Mouse (Mus musculus) G1E-ER4 (cell line): ENCODE results near the gene Cenps. TPM values are rescaled to one million over a fixed set of nuclear protein-coding genes. Genes with fewer than 3 reads are reported as not detected.

ENCODE experiments used
- GATA1 ChIP-seq: IDR thresholded peaks from one replicate; pipeline ENCODE4 v1.8.0; 2012; ENCODE audit warnings: low read length, inconsistent platforms
- polyA plus RNA-seq: library from polyadenylated mRNA; stranded (reverse); fragments of >175 nt; gene quantifications from 2 replicates; pipeline ENCODE4 v1.2.3, GENCODE M21; 2012

Gene Cenps
- polyA plus RNA-seq, 1 experiment: 34.1 TPM

- TF ChIP-seq GATA1: no peak
Measured at GRCm38 (mm10) chr4:149164150-149164549, 26.7 kb upstream of the Cenps start.

GRCm38 (mm10) chr4:149163196-149163595, 25.8 kb upstream of the Cenps start:
- no peak for TF ChIP-seq GATA1

DNA sequence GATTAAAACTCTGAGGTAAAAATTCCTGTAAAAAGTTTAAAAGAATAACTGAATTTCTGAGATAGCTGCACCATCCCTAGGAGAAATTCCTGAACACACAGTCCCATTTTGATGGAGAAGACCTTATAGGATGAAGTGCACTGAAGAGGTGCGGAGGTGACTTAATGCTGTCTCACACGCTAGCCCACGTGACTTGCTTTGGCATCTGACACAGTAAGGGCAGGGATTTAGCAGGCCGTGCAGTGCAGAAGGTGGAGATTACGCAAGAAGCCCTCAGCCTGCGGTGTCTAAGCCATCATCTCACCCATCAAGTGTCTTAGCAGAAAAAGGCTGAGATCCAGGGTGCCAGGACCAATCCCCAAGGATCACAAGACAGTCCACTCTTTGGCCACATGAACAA, 23.7 kb upstream of the Cenps start:
- no peak for TF ChIP-seq GATA1

DNA sequence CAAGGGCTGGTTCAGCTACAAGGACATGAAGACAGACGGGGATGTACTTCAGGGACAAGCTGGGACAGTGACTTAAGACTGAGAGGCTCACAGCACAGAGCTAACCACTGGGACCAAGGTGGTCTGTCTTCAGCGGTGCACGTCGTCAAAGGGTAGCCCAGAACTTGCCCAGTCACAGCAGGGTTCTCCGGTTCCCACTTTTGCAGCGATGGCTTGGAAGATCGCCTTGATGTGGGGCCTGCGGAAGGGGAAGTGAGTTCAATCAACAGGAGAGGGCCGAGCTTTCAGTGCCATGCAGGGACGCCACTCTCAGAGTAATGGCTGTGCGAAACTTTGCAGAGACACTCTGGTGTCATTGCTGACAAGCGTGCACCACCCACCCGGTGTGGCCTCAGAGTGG, 22.5 kb upstream of the Cenps start:
- TF ChIP-seq GATA1: no peak

DNA sequence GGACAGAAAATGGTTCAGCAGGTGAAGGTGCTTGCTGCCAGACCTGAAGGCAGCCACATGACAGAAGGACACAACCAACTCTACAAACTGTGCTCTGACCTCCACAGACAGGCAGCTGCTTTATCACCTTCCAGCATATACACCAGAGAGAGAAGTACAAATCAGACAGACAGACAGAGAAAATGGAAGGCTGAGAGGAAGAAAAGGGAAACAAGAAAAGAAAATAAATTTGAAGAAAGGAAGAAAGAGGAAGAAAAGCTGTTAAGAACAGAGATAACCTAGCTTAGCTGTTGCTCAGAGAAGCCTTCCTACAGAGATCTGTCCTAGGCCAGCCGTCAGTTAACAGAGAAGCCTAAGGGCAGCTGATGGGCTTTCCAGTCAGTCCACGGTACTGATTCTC, 21.8 kb upstream of the Cenps start:
- TF ChIP-seq GATA1: no peak

DNA sequence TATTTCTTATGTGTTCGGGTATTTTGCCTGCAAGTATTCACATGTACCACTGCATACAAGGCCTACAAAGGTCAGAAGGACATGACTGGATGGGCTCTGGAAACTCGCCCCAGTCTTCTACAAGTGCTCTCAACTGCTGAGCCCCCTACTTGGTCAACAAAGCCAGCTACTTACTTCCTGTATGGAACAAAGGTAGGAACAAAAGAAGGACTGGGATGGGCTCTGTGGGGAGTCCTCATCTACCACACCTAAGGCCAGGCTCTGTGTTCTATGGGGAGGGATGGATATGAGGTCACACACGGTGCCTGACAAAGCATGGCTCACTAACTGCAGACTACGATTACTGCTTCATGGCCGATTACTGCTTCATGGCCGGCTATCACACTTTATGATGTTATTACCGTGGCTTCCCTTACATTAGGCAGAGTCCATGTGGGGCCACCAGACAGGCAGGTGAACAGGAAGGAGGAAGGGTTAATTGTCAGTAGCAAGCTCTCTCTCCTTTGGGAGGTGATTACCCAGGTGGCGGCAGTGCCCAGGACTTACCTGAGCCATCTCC, 20.1 kb upstream of the Cenps start:
- TF ChIP-seq GATA1: no peak

GRCm38 (mm10) chr4:149155711-149156110, 18.3 kb upstream of the Cenps start:
- TF ChIP-seq GATA1: no peak

GRCm38 (mm10) chr4:149154859-149155258, 17.4 kb upstream of the Cenps start:
- TF ChIP-seq GATA1: no peak

GRCm38 (mm10) chr4:149150721-149151120, 13.3 kb upstream of the Cenps start:
- TF ChIP-seq GATA1: no peak

- no peak for TF ChIP-seq GATA1
Measured at GRCm38 (mm10) chr4:149150256-149150655, 12.8 kb upstream of the Cenps start.

DNA sequence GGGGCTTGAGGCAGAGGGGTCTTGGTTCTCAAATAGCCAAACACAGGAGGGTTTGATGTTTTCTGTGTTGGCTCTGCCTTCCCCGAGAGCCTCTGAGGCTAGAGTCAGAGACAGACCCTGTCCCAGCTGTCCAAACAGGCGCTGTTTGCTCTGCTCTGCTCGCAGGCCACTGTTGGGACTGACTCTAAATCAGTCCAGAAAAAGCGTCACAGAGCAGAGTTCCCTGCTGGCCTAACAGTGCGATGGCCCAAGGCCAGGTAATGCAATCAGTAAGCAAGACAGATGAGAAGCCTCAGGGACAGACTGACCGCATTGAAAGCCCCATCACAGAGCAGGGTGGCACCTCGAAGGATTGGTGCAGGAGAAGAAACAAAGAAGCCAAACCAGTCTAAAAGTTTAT, 12.2 kb upstream of the Cenps start:
- TF ChIP-seq GATA1: no peak

DNA sequence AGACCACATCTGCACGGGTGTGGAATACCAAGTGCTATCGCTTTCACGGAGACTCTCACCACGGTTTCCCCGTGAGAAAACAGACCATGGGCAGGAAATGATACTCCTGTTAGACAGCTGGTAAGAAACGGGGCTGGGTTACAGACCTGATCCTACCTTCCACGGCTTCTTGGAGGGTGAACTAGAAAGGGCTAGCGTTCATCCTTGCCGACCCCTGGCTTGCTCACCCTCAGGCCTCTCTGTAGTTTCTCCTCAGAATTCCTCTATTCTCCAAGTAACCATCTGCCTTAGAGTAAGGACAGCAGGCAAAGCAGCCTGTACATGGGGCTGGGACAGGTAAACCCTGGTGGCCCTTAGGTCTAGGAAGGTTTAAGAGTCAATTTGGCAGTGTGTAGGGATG, 11.8 kb upstream of the Cenps start:
- no peak for TF ChIP-seq GATA1

GRCm38 (mm10) chr4:149148084-149148483, 10.7 kb upstream of the Cenps start:
- no peak for TF ChIP-seq GATA1

DNA sequence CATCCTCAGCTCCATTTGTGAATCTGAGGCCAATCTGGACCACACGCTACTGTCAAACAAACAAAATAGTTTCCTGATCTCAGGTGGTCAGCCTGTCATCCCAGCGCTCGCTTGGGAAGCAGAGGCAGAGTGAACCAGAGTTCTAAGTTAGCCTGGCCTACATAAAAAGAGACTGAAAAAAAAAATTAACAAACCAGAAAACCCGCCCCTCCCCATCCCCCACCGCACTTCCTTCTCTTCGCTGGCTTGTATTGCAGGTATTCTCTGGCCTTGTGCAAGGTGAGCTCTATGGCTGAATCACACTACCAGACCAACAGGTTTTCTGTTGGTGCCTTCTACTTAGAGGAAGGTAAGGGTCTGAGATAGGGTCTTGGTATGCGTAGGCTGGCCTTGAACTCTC, 10.1 kb upstream of the Cenps start:
- no peak for TF ChIP-seq GATA1

- TF ChIP-seq GATA1: no peak
Measured at GRCm38 (mm10) chr4:149145151-149145550, 7.7 kb upstream of the Cenps start.

DNA sequence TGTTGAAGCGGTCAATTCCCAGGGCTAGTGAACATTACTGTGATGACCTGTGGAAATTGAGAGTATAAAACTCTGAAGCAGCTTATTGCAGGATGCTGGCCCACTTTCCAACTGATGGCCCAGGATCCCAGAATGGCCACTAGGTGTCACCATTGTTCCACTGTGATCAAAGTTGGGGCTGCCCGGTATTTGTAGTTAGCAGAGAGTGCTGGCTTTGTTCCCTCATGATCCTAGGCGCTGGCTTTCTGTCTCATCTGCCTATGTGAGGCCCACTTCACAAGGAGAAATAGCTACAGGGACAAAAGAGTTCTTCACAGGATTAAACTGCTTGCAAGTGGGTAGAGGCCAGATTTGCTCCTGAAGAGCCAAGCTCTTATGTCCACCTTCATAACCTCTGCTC, 7.0 kb upstream of the Cenps start:
- TF ChIP-seq GATA1: no peak

DNA sequence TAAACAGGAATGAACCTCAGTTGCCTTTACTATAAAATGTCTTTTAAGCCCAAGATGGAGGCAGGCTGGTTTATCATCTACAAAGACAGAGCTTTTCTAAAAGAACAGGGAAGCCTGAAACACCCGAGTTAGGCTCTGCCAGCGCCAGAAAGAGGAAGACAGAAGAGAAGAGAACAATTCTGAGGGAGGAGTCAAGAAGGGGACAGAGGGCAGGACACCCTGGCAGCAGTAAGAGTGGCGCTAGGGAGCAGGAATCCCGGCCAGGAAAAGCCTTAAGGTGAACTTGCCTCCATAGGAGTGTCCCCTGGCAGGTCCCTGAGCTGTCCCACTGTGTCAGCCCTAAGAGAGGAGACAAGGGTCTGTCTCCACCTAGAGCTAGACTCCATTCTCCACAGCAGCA, 6.2 kb upstream of the Cenps start:
- TF ChIP-seq GATA1: no peak

GRCm38 (mm10) chr4:149138515-149138914, 1.1 kb upstream of the Cenps start:
- no peak for TF ChIP-seq GATA1
